Mouse (Mus musculus) MEL (cell line): ENCODE results near the gene Slc20a1. TPM values are rescaled to one million over a fixed set of nuclear protein-coding genes. Genes with fewer than 3 reads are reported as not detected.

Experiments
- DNase-seq: peaks from one replicate; pipeline ENCODE4 v3.0.0; 2011; ENCODE audit warnings: low read depth, low spot score
- H3K27ac ChIP-seq: 2 replicates; pipeline ENCODE4 v1.5.1; 2012; ENCODE audit warnings: low read depth, mild to moderate bottlenecking, control low read depth, low read length, moderate library complexity; ENCODE audit not compliant: control insufficient read depth
- H3K27me3 ChIP-seq, 2 experiments: fragments of 150-350 bp in 1 of 2; sonication (generic) in 1 of 2; 2 replicates each; pipeline ENCODE4 v1.6.1; 2012; ENCODE audit warnings: low read length in 2 of 2, mild to moderate bottlenecking in 2 of 2, improper control_type of control experiment in 1 of 2, moderate library complexity in 1 of 2; ENCODE audit not compliant: insufficient read depth in 2 of 2, control insufficient read depth in 1 of 2
- H3K36me3 ChIP-seq, 2 experiments: 2 replicates each; pipeline ENCODE4 v1.6.1; 2012 to 2014; ENCODE audit warnings: low read length in 2 of 2, improper control_type of control experiment in 1 of 2, inconsistent platforms in 1 of 2, mild to moderate bottlenecking in 1 of 2; ENCODE audit not compliant: insufficient read depth in 2 of 2, control insufficient read depth in 1 of 2
- H3K4me1 ChIP-seq, 2 experiments: fragments of 150-350 bp in 1 of 2; sonication (generic) in 1 of 2; 2 replicates each; pipeline ENCODE4 v1.6.1; 2012; ENCODE audit warnings: low read length in 2 of 2, improper control_type of control experiment in 1 of 2, mild to moderate bottlenecking in 1 of 2; ENCODE audit not compliant: insufficient read depth in 2 of 2, control insufficient read depth in 1 of 2
- H3K4me3 ChIP-seq, 2 experiments: fragments of 150-350 bp in 1 of 2; sonication (generic) in 1 of 2; 2 replicates each; pipeline ENCODE4 v1.5.1; 2012; ENCODE audit warnings: low read depth in 2 of 2, low read length in 2 of 2, mild to moderate bottlenecking in 2 of 2, moderate library complexity in 2 of 2, control low read depth in 1 of 2, improper control_type of control experiment in 1 of 2; ENCODE audit not compliant: control insufficient read depth in 1 of 2, insufficient read depth in 1 of 2
- H3K79me2 ChIP-seq: 2 replicates; pipeline ENCODE4 v1.6.1; 2012; ENCODE audit warnings: mild to moderate bottlenecking, low read length, moderate library complexity; ENCODE audit not compliant: control insufficient read depth, poor library complexity, insufficient read depth
- H3K9ac ChIP-seq: 2 replicates; pipeline ENCODE4 v1.6.1; 2012; ENCODE audit warnings: low read depth, mild to moderate bottlenecking, control low read depth, low read length, moderate library complexity; ENCODE audit not compliant: control insufficient read depth, poor library complexity, severe bottlenecking
- H3K9me3 ChIP-seq: fragments of 150-350 bp; sonication (generic); replicated peaks from 2 replicates; pipeline ENCODE4 v1.6.1; 2012; ENCODE audit warnings: mild to moderate bottlenecking, low read length, improper control_type of control experiment, moderate library complexity; ENCODE audit not compliant: insufficient read depth
- CTCF ChIP-seq, 3 experiments: IDR thresholded peaks in 2 of 3; conservative IDR thresholded peaks in 1 of 3; 2 replicates each; pipeline ENCODE4 v1.5.1; 2011 to 2012; ENCODE audit warnings: low read length in 3 of 3, low read depth in 2 of 3, mild to moderate bottlenecking in 2 of 3, improper control_type of control experiment in 1 of 3, inconsistent platforms in 1 of 3, mixed read lengths in 1 of 3, moderate library complexity in 1 of 3; ENCODE audit not compliant: control insufficient read depth in 1 of 3, insufficient read depth in 1 of 3, poor library complexity in 1 of 3, severe bottlenecking in 1 of 3
- EP300 ChIP-seq, 2 experiments: IDR thresholded peaks; 2 replicates each; pipeline ENCODE4 v1.6.1; 2011; ENCODE audit warnings: improper control_type of control experiment in 2 of 2, low read length in 2 of 2, low read depth in 1 of 2, mild to moderate bottlenecking in 1 of 2
- ETS1 ChIP-seq: IDR thresholded peaks from 2 replicates; pipeline ENCODE4 v1.6.1; 2012; ENCODE audit warnings: low read depth, mild to moderate bottlenecking, inconsistent platforms, low read length, improper control_type of control experiment, moderate library complexity
- GABPA ChIP-seq: IDR thresholded peaks from 2 replicates; pipeline ENCODE4 v1.6.1; 2012; ENCODE audit warnings: low read depth, mild to moderate bottlenecking, inconsistent platforms, low read length, improper control_type of control experiment, moderate library complexity
- GATA1 ChIP-seq: IDR thresholded peaks from 2 replicates; pipeline ENCODE4 v1.6.1; 2011; ENCODE audit warnings: low read depth, low read length, improper control_type of control experiment
- JUND ChIP-seq: IDR thresholded peaks from 2 replicates; pipeline ENCODE4 v1.6.1; 2011; ENCODE audit warnings: low read depth, mild to moderate bottlenecking, improper control_type of control experiment, low read length
- KAT2A ChIP-seq: conservative IDR thresholded peaks from 2 replicates; pipeline ENCODE4 v1.6.1; 2012; ENCODE audit warnings: low read depth, low read length, improper control_type of control experiment, inconsistent platforms
- MAFK ChIP-seq: IDR thresholded peaks from 2 replicates; pipeline ENCODE4 v1.6.1; 2011; ENCODE audit warnings: low read depth, mild to moderate bottlenecking, low read length, improper control_type of control experiment, borderline replicate concordance
- MAZ ChIP-seq: IDR thresholded peaks from 2 replicates; pipeline ENCODE4 v1.6.1; 2012; ENCODE audit warnings: low read depth, mild to moderate bottlenecking, inconsistent platforms, low read length, improper control_type of control experiment
- MYC ChIP-seq: IDR thresholded peaks from 2 replicates; pipeline ENCODE4 v1.6.1; 2011; ENCODE audit warnings: low read depth, mild to moderate bottlenecking, low read length, improper control_type of control experiment, moderate library complexity
- SIN3A ChIP-seq: IDR thresholded peaks from 2 replicates; pipeline ENCODE4 v1.6.1; 2012; ENCODE audit warnings: low read length, improper control_type of control experiment, inconsistent platforms
- SMC3 ChIP-seq: IDR thresholded peaks from 2 replicates; pipeline ENCODE4 v1.6.1; 2011; ENCODE audit warnings: low read depth, low read length, improper control_type of control experiment
- USF2 ChIP-seq, 2 experiments: IDR thresholded peaks; 2 replicates each; pipeline ENCODE4 v1.6.1; 2011 to 2012; ENCODE audit warnings: improper control_type of control experiment in 2 of 2, low read length in 2 of 2, borderline replicate concordance in 1 of 2, inconsistent platforms in 1 of 2, low read depth in 1 of 2, mild to moderate bottlenecking in 1 of 2; ENCODE audit not compliant: insufficient read depth in 1 of 2
- ZC3H11A ChIP-seq: IDR thresholded peaks from 2 replicates; pipeline ENCODE4 v1.6.1; 2012; ENCODE audit warnings: low read depth, mild to moderate bottlenecking, inconsistent platforms, low read length, improper control_type of control experiment
- polyA plus RNA-seq, 2 experiments: library from polyadenylated mRNA; stranded (reverse) in 1 of 2; unstranded in 1 of 2; fragments of >175 nt in 1 of 2; fragments of >200 nt in 1 of 2; gene quantifications; 2 replicates each; pipeline versions ENCODE4 v1.2.1 to v1.2.4; 2012; ENCODE audit warnings: low replicate concordance in 2 of 2, low read depth in 1 of 2; ENCODE audit not compliant: insufficient read length in 2 of 2, insufficient read depth in 1 of 2, missing spikeins in 1 of 2
- total RNA-seq: library from RNA; depleted of rRNA; stranded (reverse); fragments of 300-350 nt; gene quantifications from 2 replicates; pipeline ENCODE4 v1.2.3, GENCODE M21; 2012

Gene Slc20a1
- total and polyA plus RNA-seq, 3 experiments = 69.4 to 80.7 TPM; not detected in 1

DNA sequence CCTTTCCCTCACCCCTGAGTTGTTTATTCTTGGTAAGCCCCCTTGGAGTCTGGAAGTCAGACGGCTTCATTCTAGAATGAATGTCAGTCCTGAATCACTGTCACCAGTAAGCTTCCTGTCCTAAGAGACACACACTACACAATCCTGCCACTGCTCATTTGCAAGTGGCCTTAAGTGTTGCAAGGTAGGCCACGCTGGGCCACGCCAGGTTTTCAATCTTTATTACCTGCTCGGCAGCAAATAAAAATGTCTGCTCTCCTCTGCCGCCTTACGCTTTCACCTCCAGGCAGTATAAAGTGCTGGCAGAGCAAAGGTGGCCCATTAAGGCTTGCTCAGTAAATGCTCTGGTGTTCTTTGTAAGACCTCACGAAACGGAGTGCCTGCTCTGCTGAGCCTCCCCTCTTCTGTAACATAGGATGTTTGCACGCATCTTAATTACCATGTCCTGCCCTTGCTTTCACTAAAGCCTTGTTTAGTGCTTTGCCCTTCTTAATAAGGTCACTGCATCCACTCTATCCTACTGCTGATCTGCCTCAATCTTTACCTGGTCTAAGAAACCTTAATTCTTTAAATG is 19.1 kb downstream of the Slc20a1 start:
- no peak overlapping the region for H3K4me3 ChIP-seq
- no peaks in the 10 kb centered on the region for H3K9me3 ChIP-seq
- no peak for TF ChIP-seq CTCF (IDR thresholded peaks at IDR 0.05 in 2 of 3, conservative IDR thresholded peaks at IDR 0.05 in 1 of 3; ENCODE audit: control insufficient read depth in 1 of 3, insufficient read depth in 1 of 3, low read depth in 2 of 3, low read length in 3 of 3, poor library complexity in 1 of 3, severe bottlenecking in 1 of 3)
- no peak for TF ChIP-seq SMC3
- TF ChIP-seq USF2 (IDR thresholded peaks at IDR 0.05; ENCODE audit: borderline replicate concordance in 1 of 2, insufficient read depth in 1 of 2, low read depth in 1 of 2, low read length in 2 of 2) = no peak
- no peak for TF ChIP-seq ZC3H11A
- no peak for TF ChIP-seq KAT2A
- TF ChIP-seq SIN3A = no peak
- TF ChIP-seq MAZ = no peak
- TF ChIP-seq GATA1 = no peak
- TF ChIP-seq MAFK = no peak
- no peaks in the 10 kb centered on the region for H3K27me3 ChIP-seq
- H3K4me1 ChIP-seq = peaks cover 3 to 7% of the 10 kb centered on the region in 2 experiments
- H3K27ac ChIP-seq = no peak overlapping the region
- no peak overlapping the region for H3K9ac ChIP-seq
- peaks cover 0 to 7% of the 10 kb centered on the region in 2 experiments; a peak in 2 of 4 replicates for H3K36me3 ChIP-seq
- DNase-seq = no peak
- no peaks in the 10 kb centered on the region for H3K79me2 ChIP-seq

DNA sequence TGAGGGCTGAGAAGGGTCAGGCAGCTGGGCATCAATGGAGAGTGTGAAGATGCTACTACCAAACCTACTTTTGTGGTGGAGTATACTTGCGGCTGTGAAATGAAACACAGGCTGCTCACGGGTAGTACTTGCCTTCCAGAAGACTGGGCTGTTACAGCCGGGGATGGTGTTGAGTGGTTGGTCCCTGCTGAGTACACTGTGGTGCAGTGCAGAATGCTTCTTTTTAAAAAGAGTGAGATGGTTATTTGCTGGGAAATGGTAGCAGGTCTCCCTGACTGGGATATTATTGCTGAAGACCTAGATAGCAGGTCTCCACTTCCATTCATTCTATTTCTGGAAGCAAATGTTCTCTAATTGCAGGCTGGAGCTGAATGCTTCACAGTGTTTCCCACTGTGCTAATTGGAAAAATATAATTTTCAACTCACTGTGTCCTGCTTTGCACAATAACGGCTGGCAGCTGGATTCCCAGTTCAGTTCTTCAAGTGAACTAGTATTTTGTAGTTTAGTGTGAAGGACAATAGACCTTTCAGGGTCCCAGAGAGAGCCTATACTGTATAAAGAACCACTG is 20.1 kb downstream of the Slc20a1 start:
- Histone ChIP-seq H3K79me2 (no peaks in the 10 kb centered on the region), H3K4me1 (peaks cover 3 to 7% of the 10 kb centered on the region in 2 experiments), H3K27ac (no peak overlapping the region), H3K36me3 (peaks cover 0 to 7% of the 10 kb centered on the region in 2 experiments; a peak in 2 of 4 replicates), H3K4me3 (no peak overlapping the region), H3K9ac (no peak overlapping the region), H3K9me3 (no peaks in the 10 kb centered on the region), H3K27me3 (no peaks in the 10 kb centered on the region)
- no peak for TF ChIP-seq GABPA
- no peak for DNase-seq

DNA sequence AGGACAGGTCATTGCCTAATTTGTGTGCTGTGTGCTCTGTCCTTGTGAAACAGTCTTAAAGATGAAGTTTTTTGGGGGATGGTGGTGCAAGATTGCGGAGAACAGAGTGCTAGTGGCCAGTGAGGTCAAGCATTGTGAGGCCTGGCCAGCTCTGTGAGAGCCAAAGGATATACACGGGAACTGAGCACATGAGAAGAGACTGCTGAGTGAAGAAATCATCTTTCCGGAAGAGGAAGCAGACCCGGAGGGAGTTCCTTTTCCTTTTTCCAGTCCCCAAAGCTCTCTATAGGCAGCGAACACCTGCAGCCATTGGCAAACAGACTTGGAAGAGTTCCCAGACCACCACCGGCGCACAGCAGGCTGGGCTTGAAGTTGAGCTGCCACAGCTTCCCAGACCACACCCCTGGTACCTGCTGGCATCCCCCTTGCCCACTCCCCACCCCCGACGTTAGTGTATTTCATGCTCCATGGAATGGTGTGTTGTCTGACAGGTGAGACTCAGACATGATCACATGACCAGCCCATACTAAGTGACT is 22.6 kb downstream of the Slc20a1 start:
- no peaks in the 10 kb centered on the region for H3K27me3 ChIP-seq
- peaks cover 0 to 12% of the 10 kb centered on the region in 2 experiments; a peak in 2 of 4 replicates for H3K36me3 ChIP-seq
- peaks cover 11 to 13% of the 10 kb centered on the region in 2 experiments; a peak in 3 of 4 replicates for H3K4me1 ChIP-seq
- no peak overlapping the region for H3K4me3 ChIP-seq
- DNase-seq = no peak
- H3K79me2 ChIP-seq = no peaks in the 10 kb centered on the region
- H3K9ac ChIP-seq = no peak overlapping the region
- H3K27ac ChIP-seq = no peak overlapping the region
- no peaks in the 10 kb centered on the region for H3K9me3 ChIP-seq
- TF ChIP-seq USF2 (IDR thresholded peaks at IDR 0.05; ENCODE audit: borderline replicate concordance in 1 of 2, insufficient read depth in 1 of 2, low read depth in 1 of 2, low read length in 2 of 2) = no peak
- no peak for TF ChIP-seq JUND
- no peak for TF ChIP-seq ETS1
- TF ChIP-seq MYC = no peak
- TF ChIP-seq EP300 (IDR thresholded peaks at IDR 0.05; ENCODE audit: low read depth in 1 of 2, low read length in 2 of 2) = no peak
- TF ChIP-seq ZC3H11A = no peak
- no peak for TF ChIP-seq KAT2A
